Mouse (Mus musculus) small intestine, adult 2 months (tissue): ENCODE measurements around the gene Clta.

ENCODE experiments used
- CTCF ChIP-seq: fragments of 200-500 bp; IDR thresholded peaks from 2 replicates; pipeline ENCODE4 v1.5.1; 2012; ENCODE audit warnings: low read depth, mild to moderate bottlenecking, control low read depth, inconsistent platforms, low read length, moderate library complexity, mixed read lengths; ENCODE audit not compliant: insufficient replicate concordance, insufficient read length; ENCODE audit errors: extremely low read depth
- POLR2A ChIP-seq: fragments of 200-500 bp; IDR thresholded peaks from 2 replicates; pipeline ENCODE4 v1.6.1; 2012; ENCODE audit warnings: low read depth, mild to moderate bottlenecking, control low read depth, inconsistent platforms, low read length, moderate library complexity

GRCm38 (mm10) chr4:44013391-44014070, 9.3 kb downstream of the Clta start:
- TF ChIP-seq POLR2A (no peak), CTCF (no peak)
